Mouse (Mus musculus): ENCODE results near the gene Gm38392.
A peak's percentile ranks its signal among the peaks of the same experiment; 100 is the strongest.

Gm38392 gene

DNA sequence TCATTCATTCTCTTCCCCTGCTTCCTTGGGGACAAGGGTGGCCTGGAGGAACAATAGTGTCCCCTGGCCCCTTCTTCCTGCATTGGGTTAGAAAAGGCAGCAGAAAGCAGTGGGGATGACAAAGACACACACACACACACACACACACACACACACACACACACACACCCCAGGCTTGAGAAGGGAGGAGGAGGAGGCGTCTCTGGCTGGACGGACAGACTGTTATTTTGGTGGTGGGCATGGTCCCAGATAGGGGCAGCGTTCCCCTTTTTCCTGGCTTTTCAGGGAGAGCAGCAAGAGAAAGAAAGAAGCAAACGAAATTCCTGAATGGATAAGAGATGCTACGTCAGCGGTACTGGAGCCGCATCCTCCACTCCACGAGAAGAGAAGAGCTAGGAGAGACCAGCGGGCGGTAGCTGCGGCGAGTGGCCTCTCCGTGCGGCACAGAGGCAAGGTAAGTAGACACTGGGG is 80.1 kb downstream of the Gm38392 start:
- Histone ChIP-seq H3K27me3 (ENCODE audit: control insufficient read depth, insufficient read depth, low read length, poor library complexity, severe bottlenecking) (peaks cover 2% of the 10 kb centered on the region; the same call in 1 of the 2 replicates), H3K36me3 (ENCODE audit: control insufficient read depth, insufficient read depth, low read length, poor library complexity, severe bottlenecking) (no peaks in the 10 kb centered on the region)
- DNase-seq (ENCODE audit: low read depth, low spot score), result no peak

DNA sequence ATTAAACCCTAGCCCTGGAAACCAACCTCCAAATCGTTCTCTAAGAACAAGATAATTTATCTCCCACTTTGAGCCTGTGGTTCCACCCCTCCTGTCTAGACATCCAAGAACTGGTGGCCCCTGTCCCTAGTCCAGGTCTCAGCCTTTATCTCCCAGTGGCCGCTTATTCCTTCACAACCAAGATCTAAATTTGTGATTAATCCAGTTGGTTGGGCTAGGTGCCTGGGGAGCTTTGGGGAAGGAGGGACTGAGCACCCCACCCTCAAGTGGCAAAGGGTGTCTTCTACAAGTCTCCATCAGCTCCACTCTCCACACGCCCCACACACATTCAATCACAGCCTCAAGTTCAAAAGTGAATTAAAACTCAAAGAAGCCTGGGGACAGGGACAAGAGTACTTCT is 80.5 kb downstream of the Gm38392 start:
- H3K27me3 ChIP-seq (ENCODE audit: control insufficient read depth, insufficient read depth, low read length, poor library complexity, severe bottlenecking), result peaks cover 2% of the 10 kb centered on the region; the same call in 1 of the 2 replicates
- no peaks in the 10 kb centered on the region for H3K36me3 ChIP-seq (ENCODE audit: control insufficient read depth, insufficient read depth, low read length, poor library complexity, severe bottlenecking)
- no peak for DNase-seq (ENCODE audit: low read depth, low spot score)

DNA sequence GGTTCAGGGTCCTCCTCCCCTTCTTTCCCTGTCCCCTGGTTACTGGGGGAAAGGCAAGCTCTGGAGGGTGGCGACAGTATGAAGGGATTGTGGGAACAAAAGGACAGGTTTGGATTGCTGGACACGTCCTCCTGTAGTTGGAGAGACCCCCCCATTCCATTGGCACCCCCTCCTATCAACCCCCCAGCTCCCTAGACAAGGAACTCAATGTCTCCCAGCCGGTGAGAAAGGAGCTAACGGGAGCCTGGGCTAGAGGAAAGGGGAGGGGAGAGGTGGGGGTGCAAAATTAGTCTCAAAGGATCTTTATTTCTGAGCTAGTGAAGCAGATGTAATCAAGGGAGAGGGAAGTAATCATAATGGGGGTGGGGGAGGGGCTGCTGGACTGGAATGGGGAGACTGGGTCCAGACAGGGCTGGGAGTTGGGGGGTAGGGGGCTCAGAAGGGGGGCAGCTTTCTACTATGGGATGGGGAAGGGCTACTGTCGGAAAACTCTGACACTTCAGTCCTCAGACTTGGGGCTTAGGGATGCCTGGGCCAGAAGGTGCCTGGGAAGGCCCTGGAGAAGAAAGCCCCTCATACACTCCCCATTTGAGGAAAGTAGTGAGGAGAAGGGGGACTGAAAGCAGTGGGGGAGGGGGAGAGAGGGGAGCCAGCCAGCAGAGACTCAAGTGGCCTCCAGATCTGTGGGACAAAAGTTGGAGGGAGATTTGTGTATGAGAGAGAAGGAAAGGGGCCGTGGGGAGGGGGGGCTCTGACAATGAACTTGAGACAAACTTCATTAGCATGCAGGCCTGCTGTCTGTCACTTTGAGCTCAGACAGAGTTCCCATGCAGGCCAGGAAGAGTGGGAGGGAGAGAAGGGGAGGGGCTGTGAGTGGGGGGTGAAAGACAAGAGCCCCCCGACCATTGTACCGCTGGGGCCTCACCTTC is 81.2 kb downstream of the Gm38392 start:
- Histone ChIP-seq H3K27me3 (ENCODE audit: control insufficient read depth, insufficient read depth, low read length, poor library complexity, severe bottlenecking) (peaks cover 2% of the 10 kb centered on the region; the same call in 1 of the 2 replicates), H3K36me3 (ENCODE audit: control insufficient read depth, insufficient read depth, low read length, poor library complexity, severe bottlenecking) (no peaks in the 10 kb centered on the region)
- DNase-seq (ENCODE audit: low read depth, low spot score), result no peak

DNA sequence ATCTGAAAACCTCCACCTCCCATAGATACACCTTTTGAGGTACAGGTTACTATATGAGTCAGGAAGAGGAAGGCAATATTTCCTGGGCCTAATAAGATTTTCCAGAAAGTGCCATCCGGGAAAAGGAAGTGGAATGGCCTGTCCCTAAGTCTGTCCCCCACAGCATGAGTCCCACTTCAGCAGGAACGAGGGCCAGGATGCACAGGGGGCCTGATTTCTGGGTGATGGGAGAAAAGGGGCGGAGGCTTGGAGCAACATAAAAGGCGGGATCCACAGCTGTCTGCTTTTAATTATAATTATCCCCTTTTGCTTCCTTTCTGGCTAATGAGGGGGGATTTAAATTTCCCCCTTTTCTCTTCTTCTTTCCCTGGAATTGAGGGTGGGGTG is 81.8 kb downstream of the Gm38392 start:
- Histone ChIP-seq H3K36me3 (ENCODE audit: control insufficient read depth, insufficient read depth, low read length, poor library complexity, severe bottlenecking) (no peaks in the 10 kb centered on the region), H3K27me3 (ENCODE audit: control insufficient read depth, insufficient read depth, low read length, poor library complexity, severe bottlenecking) (peaks cover 2% of the 10 kb centered on the region; the same call in 1 of the 2 replicates)
- no peak for DNase-seq (ENCODE audit: low read depth, low spot score)

DNA sequence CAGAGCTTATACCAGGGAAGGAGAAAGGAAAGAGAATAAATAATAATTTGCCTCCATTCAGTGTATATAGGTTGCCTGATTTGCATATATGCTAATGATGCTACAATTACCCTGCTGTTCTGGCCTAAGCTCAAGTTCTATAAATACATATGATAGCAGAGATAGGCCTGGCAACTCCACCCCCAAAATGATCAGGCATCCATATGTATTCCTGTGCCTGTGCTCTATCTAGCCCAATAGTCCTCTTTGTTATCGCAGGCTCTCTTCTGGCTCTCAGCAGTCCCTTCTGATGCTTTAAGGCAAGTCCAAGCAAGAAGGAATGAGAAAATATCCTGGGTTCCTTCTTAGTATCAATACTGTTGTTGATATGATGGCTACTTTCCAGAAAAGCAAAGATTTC is 82.3 kb downstream of the Gm38392 start:
- DNase-seq (ENCODE audit: low read depth, low spot score), result no peak
- Histone ChIP-seq H3K36me3 (ENCODE audit: control insufficient read depth, insufficient read depth, low read length, poor library complexity, severe bottlenecking) (no peaks in the 10 kb centered on the region), H3K27me3 (ENCODE audit: control insufficient read depth, insufficient read depth, low read length, poor library complexity, severe bottlenecking) (peaks cover 2% of the 10 kb centered on the region; the same call in 1 of the 2 replicates)

DNA sequence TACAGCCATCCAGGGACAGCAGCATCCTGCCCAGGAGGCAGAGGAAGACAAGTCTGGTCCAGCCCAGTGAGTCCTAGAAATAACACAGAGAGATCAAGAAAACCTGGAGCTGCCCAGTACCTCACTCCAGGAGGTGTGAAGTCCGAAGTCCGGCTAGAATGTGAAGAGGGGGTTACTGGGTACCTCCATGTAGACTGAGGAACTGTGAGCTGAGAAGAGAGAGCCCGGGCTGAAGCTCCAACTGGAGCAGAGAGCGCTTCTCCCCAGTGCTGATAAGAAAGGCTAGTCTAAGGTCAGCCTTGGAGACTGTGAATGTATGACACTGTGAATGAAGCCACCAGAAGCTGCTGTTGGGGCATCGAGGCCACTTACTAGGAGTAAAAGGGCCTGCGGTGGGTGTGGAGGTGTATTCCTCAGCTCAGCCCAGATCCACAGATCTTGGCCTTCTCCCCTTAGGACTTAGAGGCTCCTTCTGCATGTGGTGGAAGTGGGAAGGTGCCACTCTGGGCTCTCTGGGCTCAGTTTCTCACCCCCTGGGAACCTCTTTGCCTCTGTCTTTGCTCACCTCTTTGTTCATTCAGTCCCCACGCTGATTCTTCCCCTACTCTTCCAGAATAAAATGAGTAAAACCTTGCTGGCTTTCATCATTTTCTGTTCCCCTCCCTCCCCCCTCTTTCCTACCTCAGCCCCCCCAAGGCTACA is 82.9 kb downstream of the Gm38392 start:
- no peak for DNase-seq (ENCODE audit: low read depth, low spot score)
- H3K27me3 ChIP-seq (ENCODE audit: control insufficient read depth, insufficient read depth, low read length, poor library complexity, severe bottlenecking), result peaks cover 2% of the 10 kb centered on the region; the same call in 1 of the 2 replicates
- no peaks in the 10 kb centered on the region for H3K36me3 ChIP-seq (ENCODE audit: control insufficient read depth, insufficient read depth, low read length, poor library complexity, severe bottlenecking)

DNA sequence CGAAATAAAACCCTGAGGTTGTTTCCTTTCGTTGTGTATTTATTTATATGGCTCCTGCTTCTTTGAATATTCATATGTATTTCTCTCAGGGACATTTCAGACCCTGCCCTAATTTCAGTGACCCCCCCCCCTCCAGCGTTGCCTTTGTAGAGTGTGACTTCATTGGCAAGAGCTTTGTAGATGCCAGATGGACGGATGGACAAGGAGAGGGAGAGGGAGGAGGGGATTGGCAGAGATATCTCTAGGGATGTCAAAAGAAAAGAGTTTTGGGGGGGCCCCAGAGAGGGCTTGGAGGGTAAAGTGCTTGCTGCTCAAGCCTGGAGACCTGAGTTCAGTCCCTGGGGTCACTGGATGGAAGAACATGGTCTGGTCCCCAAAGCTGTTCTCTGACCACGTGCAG is 83.6 kb downstream of the Gm38392 start:
- no peaks in the 10 kb centered on the region for H3K36me3 ChIP-seq (ENCODE audit: control insufficient read depth, insufficient read depth, low read length, poor library complexity, severe bottlenecking)
- DNase-seq (ENCODE audit: low read depth, low spot score), result no peak
- peaks cover 2% of the 10 kb centered on the region; the same call in 1 of the 2 replicates for H3K27me3 ChIP-seq (ENCODE audit: control insufficient read depth, insufficient read depth, low read length, poor library complexity, severe bottlenecking)

DNA sequence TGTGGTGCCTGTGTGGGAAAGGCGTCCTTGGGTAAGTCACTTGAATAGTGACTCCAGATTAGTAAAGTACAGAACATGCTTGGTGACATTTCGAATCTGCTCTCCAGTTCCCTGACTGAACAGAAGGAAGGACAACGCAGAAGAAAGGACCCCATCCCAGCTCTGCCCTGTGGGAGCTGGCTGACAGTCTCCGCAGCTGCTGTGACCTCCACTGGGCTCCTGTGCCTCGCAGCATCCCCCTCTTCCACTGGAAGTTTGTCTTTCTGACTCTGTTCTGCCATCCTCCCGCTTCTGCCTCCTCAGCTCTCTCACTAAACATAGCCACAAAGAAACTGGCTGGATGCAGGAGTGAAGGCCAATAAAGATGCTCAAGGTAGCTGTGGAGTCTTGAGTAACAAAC is 84.0 kb downstream of the Gm38392 start:
- H3K27me3 ChIP-seq (ENCODE audit: control insufficient read depth, insufficient read depth, low read length, poor library complexity, severe bottlenecking), result peaks cover 2% of the 10 kb centered on the region; the same call in 1 of the 2 replicates
- H3K36me3 ChIP-seq (ENCODE audit: control insufficient read depth, insufficient read depth, low read length, poor library complexity, severe bottlenecking), result no peaks in the 10 kb centered on the region
- DNase-seq (ENCODE audit: low read depth, low spot score), result no peak

DNA sequence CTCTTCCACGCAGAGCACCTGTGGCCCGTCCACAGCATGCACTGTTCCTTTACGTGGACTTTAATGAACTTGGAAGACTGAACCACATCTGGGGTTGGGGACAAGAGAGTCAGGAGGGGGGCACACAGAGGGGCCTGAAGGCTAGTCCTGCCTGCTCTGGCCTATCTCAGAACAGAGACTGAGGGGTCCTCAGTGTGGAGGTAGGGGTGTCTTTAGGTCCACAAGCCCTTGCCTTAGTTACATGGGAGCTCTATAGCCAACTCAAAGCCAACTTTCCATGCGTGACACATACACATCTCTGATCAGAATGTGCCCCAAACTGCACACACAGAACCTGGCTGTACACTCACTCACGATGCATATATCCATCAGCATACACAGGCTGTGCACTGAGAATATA is 85.4 kb downstream of the Gm38392 start:
- Histone ChIP-seq H3K27me3 (ENCODE audit: control insufficient read depth, insufficient read depth, low read length, poor library complexity, severe bottlenecking) (peaks cover 2% of the 10 kb centered on the region; the same call in 1 of the 2 replicates), H3K36me3 (ENCODE audit: control insufficient read depth, insufficient read depth, low read length, poor library complexity, severe bottlenecking) (no peaks in the 10 kb centered on the region)
- no peak for DNase-seq (ENCODE audit: low read depth, low spot score)

DNA sequence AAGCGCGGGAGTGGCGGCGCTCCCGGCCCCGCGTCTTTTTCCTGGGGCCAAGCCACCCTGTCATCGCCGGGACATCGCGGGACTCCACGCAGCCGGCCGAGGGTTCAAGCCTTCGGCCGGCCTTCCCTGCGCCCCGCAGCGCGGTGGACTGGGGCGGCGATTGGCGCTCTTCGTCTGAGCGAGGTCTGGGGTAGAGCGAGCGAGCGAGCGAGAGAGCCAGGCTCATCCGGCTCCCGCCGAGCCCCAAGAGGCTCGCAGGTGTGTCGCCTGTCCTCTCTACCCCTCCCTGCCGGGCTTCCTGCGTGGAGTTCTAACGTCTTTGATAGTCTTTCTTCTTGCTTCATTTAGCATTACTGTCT is 86.1 kb downstream of the Gm38392 start:
- peak; percentile 45 for DNase-seq (ENCODE audit: low read depth, low spot score)
- Histone ChIP-seq H3K36me3 (ENCODE audit: control insufficient read depth, insufficient read depth, low read length, poor library complexity, severe bottlenecking) (no peaks in the 10 kb centered on the region), H3K27me3 (ENCODE audit: control insufficient read depth, insufficient read depth, low read length, poor library complexity, severe bottlenecking) (peaks cover 2% of the 10 kb centered on the region; the same call in 1 of the 2 replicates)

DNA sequence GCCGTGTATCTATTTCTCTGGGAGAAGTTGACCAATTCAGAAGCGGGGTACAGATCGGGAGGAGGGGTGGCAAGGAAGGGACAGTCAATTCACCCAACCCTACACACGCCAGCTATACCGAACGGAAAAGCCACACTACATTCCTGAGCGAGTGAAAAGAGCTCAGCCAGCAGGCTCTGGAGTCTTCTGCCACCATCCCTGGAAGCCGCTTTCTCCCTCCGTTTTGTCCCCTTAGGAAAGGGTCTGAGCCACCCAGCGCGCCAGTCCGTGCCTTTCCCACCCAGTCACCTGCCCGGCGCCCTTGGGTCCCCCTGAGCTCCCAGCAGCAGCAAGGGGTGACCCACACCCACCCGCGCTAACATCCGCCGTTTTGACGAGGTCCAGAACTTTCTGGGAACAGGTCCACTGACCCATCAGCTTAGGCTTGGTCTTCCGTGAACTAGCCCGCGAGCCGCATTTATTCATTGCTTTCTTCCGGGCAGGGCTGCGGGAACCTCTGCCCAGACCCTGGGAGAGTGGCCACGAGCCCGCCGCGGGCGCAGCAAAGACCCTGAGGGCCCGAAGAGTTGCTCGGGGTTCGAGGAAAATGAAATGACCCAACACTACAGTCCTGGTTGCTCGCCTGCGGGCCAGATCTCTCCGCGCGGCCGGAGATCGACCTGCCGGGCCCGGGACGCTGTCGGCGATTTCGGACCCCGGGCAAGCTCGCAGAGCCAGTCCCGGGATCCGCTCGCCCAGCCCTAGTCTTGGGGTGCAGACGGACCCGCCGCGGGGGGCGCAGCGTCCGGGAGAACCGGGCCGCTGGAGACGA is 86.6 kb downstream of the Gm38392 start:
- no peak for DNase-seq (ENCODE audit: low read depth, low spot score)
- Histone ChIP-seq H3K27me3 (ENCODE audit: control insufficient read depth, insufficient read depth, low read length, poor library complexity, severe bottlenecking) (peaks cover 2% of the 10 kb centered on the region; the same call in 1 of the 2 replicates), H3K36me3 (ENCODE audit: control insufficient read depth, insufficient read depth, low read length, poor library complexity, severe bottlenecking) (no peaks in the 10 kb centered on the region)

DNA sequence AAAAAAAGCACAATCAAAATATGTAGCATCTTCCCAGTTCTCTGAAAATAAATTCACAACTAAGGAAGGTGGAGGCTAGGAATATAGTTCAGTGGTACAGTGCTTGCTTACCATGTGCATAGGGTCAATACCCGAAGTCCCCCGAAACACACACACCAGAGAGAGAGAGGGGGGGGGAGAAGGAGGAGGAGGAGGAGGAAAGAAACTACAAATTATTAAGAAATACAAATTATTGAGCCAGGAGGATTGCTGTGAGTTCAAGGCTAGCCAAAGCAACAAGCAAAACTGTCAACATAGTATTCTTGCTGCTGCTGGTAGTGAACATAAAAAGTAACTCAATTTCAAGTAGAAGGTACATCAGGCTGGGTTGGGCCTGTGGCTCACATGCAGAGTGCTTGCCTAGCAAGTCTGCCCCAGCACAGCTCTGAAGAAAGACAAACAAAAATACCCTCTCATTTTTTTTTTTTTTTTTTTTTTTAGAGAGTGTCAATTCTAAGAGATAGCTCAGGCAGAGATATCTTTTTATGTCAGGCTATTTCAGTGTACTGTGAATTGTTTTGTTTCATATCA is 87.4 kb downstream of the Gm38392 start:
- H3K36me3 ChIP-seq (ENCODE audit: control insufficient read depth, insufficient read depth, low read length, poor library complexity, severe bottlenecking), result no peaks in the 10 kb centered on the region
- DNase-seq (ENCODE audit: low read depth, low spot score), result no peak
- peaks cover 2% of the 10 kb centered on the region; the same call in 1 of the 2 replicates for H3K27me3 ChIP-seq (ENCODE audit: control insufficient read depth, insufficient read depth, low read length, poor library complexity, severe bottlenecking)

DNA sequence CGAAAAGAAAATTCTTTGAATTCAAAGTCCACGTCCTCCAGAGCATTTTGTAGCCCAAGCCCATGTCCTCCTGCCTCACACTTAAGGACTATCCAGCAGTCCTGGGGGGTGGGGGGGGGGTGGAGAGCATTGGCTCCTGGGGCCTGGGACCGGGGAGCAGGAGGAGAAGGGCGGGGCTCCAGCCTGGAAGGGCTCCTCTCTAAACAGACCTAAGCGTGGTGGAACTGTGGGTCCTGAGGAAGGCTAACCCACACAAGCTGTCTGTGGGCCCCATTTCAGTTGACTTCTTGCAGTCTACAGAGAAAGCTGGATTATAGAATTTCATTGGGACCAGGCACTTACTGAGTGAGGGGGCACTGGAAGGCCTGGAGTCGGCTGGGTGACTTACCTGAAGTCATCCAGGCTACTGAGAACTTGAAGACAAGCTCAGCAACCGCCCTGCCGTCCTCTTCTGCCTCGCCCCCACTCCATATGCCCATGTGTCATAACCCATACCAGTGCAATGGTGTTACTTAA is 88.4 kb downstream of the Gm38392 start:
- Histone ChIP-seq H3K27me3 (ENCODE audit: control insufficient read depth, insufficient read depth, low read length, poor library complexity, severe bottlenecking) (peaks cover 2% of the 10 kb centered on the region; the same call in 1 of the 2 replicates), H3K36me3 (ENCODE audit: control insufficient read depth, insufficient read depth, low read length, poor library complexity, severe bottlenecking) (no peaks in the 10 kb centered on the region)
- DNase-seq (ENCODE audit: low read depth, low spot score), result no peak

Data from splenic B cell, adult 2 months (primary cell).